In genomic region chr19:22596715-22597114, GRCm38 (mm10) we compare ENCODE assay signal across 12 mouse cellular contexts.
DNase-seq lines count a peak whose midpoint lies in the region; ATAC-seq and TF ChIP-seq lines count a peak whose summit lies in the region.
"Had no signal": no experiment of that assay in that cellular context is flagged by ENCODE, and none has a peak within 500 bp of the region (broad histone marks: within the 10 kb centered on the region; RNA-seq: fewer than 3 reads in every experiment).

No protein-coding gene starts in this region.

- TF ChIP-seq CTCF in layer of hippocampus, adult 2 months (conservative IDR thresholded peaks at IDR 0.05) = no peak

- ATAC-seq in hindbrain, embryonic 13.5 days (ENCODE audit: low FRiP score) = no peak
- no peak for ATAC-seq in inflammation-experienced regulatory T-cells, adult 6 months
- ATAC-seq: forebrain, embryonic 13.5 days had no signal

- 67% methylated on average over 3 of the region's 3 CpGs for WGBS in hindbrain, embryonic 13.5 days

- peak; percentile 31 to 39 for DNase-seq in layer of hippocampus, adult 2 months (ENCODE audit: low spot score in 2 of 2)
- DNase-seq in layer of hippocampus, postnatal 14 days (ENCODE audit: low spot score in 2 of 2) = no peak
- DNase-seq in cerebellum, postnatal 36 days = peak; percentile 28 to 45
- peak; percentile 57 for DNase-seq in layer of hippocampus, adult 9-11 months
- peak; percentile 57 to 71 for DNase-seq in right cerebral cortex, postnatal 10 days (ENCODE audit: low spot score in 2 of 2)
- DNase-seq in heart, postnatal 14 days = no peak
- DNase-seq: adrenal gland, adult 8-10 months; kidney, postnatal 4 days had no signal

- no peaks in the 10 kb centered on the region for H3K27me3 ChIP-seq in hindbrain, embryonic 13.5 days

- no peaks in the 10 kb centered on the region for H3K4me1 ChIP-seq in hindbrain, embryonic 13.5 days (replicated peaks)

- peak overlapping the region; percentile 59; the same call in 1 of the 2 replicates for H3K27ac ChIP-seq in layer of hippocampus, adult 2 months
- no peak overlapping the region for H3K27ac ChIP-seq in hindbrain, embryonic 13.5 days
- H3K27ac ChIP-seq: forebrain, embryonic 13.5 days had no signal

- no peak overlapping the region for H3K4me2 ChIP-seq in hindbrain, embryonic 13.5 days
- H3K4me2 ChIP-seq: forebrain, embryonic 13.5 days had no signal

- intact Hi-C loops in heart, postnatal 14 days (cut with DNase I) = no loop called here

- no peaks in the 10 kb centered on the region for H3K36me3 ChIP-seq in hindbrain, embryonic 13.5 days
- H3K36me3 ChIP-seq: G1E had no signal

- H3K9ac ChIP-seq in hindbrain, embryonic 13.5 days = no peak overlapping the region
- H3K9ac ChIP-seq: forebrain, embryonic 13.5 days had no signal

- H3K4me3 ChIP-seq in layer of hippocampus, adult 2 months = no peak overlapping the region
- no peak overlapping the region for H3K4me3 ChIP-seq in hindbrain, embryonic 13.5 days
- H3K4me3 ChIP-seq: forebrain, embryonic 13.5 days had no signal

- H3K9me3 ChIP-seq in hindbrain, embryonic 13.5 days = no peaks in the 10 kb centered on the region
- H3K9me3 ChIP-seq: forebrain, embryonic 13.5 days; G1E had no signal

Comparison
In these comparisons a context has a peak if more than half of its experiments do, and no peak if none do; other contexts are left out.
1. DNase-seq: peak in layer of hippocampus, adult 2 months (2 of 2), cerebellum, postnatal 36 days (2 of 2), layer of hippocampus, adult 9-11 months (single experiment) and right cerebral cortex, postnatal 10 days (2 of 2); none in layer of hippocampus, postnatal 14 days (0 of 2) and heart, postnatal 14 days (0 of 2).